Mouse (Mus musculus): ENCODE measurements around the gene Metap2. TPM values are rescaled to one million over a fixed set of nuclear protein-coding genes. Genes with fewer than 3 reads are reported as not detected.

Metap2 gene
- 100 to 1,000 TPM; 101 to 131 TPM for total RNA-seq (2023)

GRCm38 (mm10) chr10:93897043-93897646 is at the start of gene Metap2:
Gene Metap2, minus strand, starts transcription at chr10:93897093.

DNA sequence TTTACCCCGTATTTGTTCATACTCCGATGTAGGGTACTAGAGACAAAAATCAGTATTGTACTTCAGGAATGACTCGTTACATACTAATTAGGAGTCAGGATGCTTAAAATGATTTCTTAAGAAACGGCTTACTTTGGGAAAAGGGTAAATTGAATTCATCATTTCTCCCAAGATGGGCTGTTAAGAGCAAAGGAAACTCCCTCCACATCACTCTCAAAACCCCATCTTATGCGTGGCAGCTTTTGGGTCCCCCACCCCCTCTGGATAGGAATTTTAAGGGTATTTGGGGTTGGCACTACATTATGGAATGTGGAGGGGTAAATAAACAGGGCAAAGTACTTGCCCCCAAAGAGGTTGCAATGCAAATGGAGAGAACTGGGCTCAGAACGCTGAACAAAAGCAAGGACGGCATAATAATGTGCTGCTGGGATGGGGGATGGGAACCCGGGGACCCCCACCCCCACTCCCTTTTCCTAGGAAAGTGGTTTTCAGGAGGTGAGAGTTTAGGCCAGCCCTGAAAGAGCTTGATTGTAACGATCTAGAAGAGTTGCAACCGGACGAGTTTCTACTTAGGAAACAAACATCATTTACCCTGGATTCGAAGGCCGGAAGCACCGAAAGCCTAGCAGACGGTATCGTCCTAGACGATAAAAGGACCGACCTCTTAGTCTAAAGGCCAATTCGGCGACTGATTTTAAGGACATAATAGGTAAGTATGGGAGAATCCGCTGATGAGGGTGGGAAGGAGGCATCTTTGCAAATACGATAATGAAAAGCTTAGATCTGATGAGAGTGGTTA is 65.8 kb downstream of the Metap2 start, which contains the start of gene Usp44:
TSS of gene Usp44 (plus strand) at position 625 of the 799 bp plus-strand sequence.

Other genes with a start within 250 kb of the Metap2 start
- under 1 TPM in 1 of 2 experiments, not detected in 1; 0.20 TPM for gene Usp44, start 65.5 kb downstream of the Metap2 start, total RNA-seq (2023)
- 1 to 10 TPM; 6.2 to 7.5 TPM for gene Vezt, start 138.7 kb upstream of the Metap2 start, total RNA-seq (2023)
- 1 to 10 TPM; 2.8 to 4.3 TPM for gene Fgd6, start 138.9 kb upstream of the Metap2 start, total RNA-seq (2023)

All from neutrophil, adult 83 days (primary cell).